Mouse (Mus musculus) liver, embryonic 14.5 days (tissue): ENCODE measurements around the gene Mdm2.

ENCODE experiments used
- CTCF ChIP-seq: IDR thresholded peaks from 2 replicates; pipeline ENCODE4 v1.5.1; 2016; ENCODE audit warnings: antibody characterized with exemption, low read depth, control low read depth
- EP300 ChIP-seq: IDR thresholded peaks from 2 replicates; pipeline ENCODE4 v1.6.1; 2016; ENCODE audit warnings: antibody characterized with exemption, low read depth

- TF ChIP-seq CTCF (no peak), EP300 (no peak)
Observed at GRCm38 (mm10) chr10:117641400-117642200, 69.0 kb downstream of the Mdm2 start.
